Mouse (Mus musculus): ENCODE measurements around the gene Ap4s1.

Gene Ap4s1

GRCm38 (mm10) chr12:51703859-51704258, 13.0 kb downstream of the Ap4s1 start:
- DNase-seq (ENCODE audit: low read depth, low spot score): peak; percentile 53

- DNase-seq (ENCODE audit: low read depth, low spot score): no peak
These were observed 13.7 kb downstream of the Ap4s1 start for GRCm38 (mm10) chr12:51704572-51704971.

GRCm38 (mm10) chr12:51705778-51706177, 14.9 kb downstream of the Ap4s1 start:
- DNase-seq (ENCODE audit: low read depth, low spot score): no peak

GRCm38 (mm10) chr12:51706673-51707235, 15.9 kb downstream of the Ap4s1 start:
- peak; percentile 52 for DNase-seq (ENCODE audit: low read depth, low spot score)

- DNase-seq (ENCODE audit: low read depth, low spot score): no peak
These were observed 18.3 kb downstream of the Ap4s1 start for GRCm38 (mm10) chr12:51708941-51709686.

GRCm38 (mm10) chr12:51709741-51710140, 18.9 kb downstream of the Ap4s1 start:
- no peak for DNase-seq (ENCODE audit: low read depth, low spot score)

- no peak for DNase-seq (ENCODE audit: low read depth, low spot score)
These were observed 19.3 kb downstream of the Ap4s1 start for GRCm38 (mm10) chr12:51710154-51710553.

GRCm38 (mm10) chr12:51712685-51713084, 21.9 kb downstream of the Ap4s1 start:
- DNase-seq (ENCODE audit: low read depth, low spot score): no peak

- DNase-seq (ENCODE audit: low read depth, low spot score): no peak
These were observed 27.8 kb downstream of the Ap4s1 start for GRCm38 (mm10) chr12:51718617-51719016.

GRCm38 (mm10) chr12:51721836-51722235, 31.0 kb downstream of the Ap4s1 start:
- peak; percentile 67 for DNase-seq (ENCODE audit: low read depth, low spot score)

- DNase-seq (ENCODE audit: low read depth, low spot score): no peak
These were observed 38.2 kb downstream of the Ap4s1 start for GRCm38 (mm10) chr12:51729058-51729457.

GRCm38 (mm10) chr12:51729827-51730226, 39.0 kb downstream of the Ap4s1 start:
- no peak for DNase-seq (ENCODE audit: low read depth, low spot score)

GRCm38 (mm10) chr12:51734605-51735211, 43.9 kb downstream of the Ap4s1 start:
- peak; percentile 58 for DNase-seq (ENCODE audit: low read depth, low spot score)

GRCm38 (mm10) chr12:51735840-51736271, 45.0 kb downstream of the Ap4s1 start:
- peak; percentile 64 for DNase-seq (ENCODE audit: low read depth, low spot score)

- DNase-seq (ENCODE audit: low read depth, low spot score): no peak
These were observed 45.5 kb downstream of the Ap4s1 start for GRCm38 (mm10) chr12:51736381-51736780.

- DNase-seq (ENCODE audit: low read depth, low spot score): no peak
These were observed 46.0 kb downstream of the Ap4s1 start for GRCm38 (mm10) chr12:51736807-51737206.

- DNase-seq (ENCODE audit: low read depth, low spot score): peak; percentile 70
These were observed 50.9 kb downstream of the Ap4s1 start for GRCm38 (mm10) chr12:51741690-51742089.

GRCm38 (mm10) chr12:51744957-51745356, 54.1 kb downstream of the Ap4s1 start:
- peak; percentile 42 for DNase-seq (ENCODE audit: low read depth, low spot score)

- DNase-seq (ENCODE audit: low read depth, low spot score): peak; percentile 41
These were observed 56.5 kb downstream of the Ap4s1 start for GRCm38 (mm10) chr12:51747348-51747747.

GRCm38 (mm10) chr12:51755938-51756598, 65.2 kb downstream of the Ap4s1 start:
- no peak for DNase-seq (ENCODE audit: low read depth, low spot score)

GRCm38 (mm10) chr12:51756599-51756961, 65.7 kb downstream of the Ap4s1 start:
- DNase-seq (ENCODE audit: low read depth, low spot score): no peak

- DNase-seq (ENCODE audit: low read depth, low spot score): no peak
These were observed 68.5 kb downstream of the Ap4s1 start for GRCm38 (mm10) chr12:51759374-51759773.

All from 3T3-L1 (cell line).